Mouse (Mus musculus) liver, postnatal 0 days (tissue): ENCODE results near the gene Cidec.

Experiments used
- CTCF ChIP-seq: sonication (generic); IDR thresholded peaks from 2 replicates; pipeline ENCODE4 v1.5.1; 2016; ENCODE audit warnings: antibody characterized with exemption, low read depth
- EP300 ChIP-seq: IDR thresholded peaks from 2 replicates; pipeline ENCODE4 v1.6.1; 2016; ENCODE audit warnings: antibody characterized with exemption, low read depth, mild to moderate bottlenecking

DNA sequence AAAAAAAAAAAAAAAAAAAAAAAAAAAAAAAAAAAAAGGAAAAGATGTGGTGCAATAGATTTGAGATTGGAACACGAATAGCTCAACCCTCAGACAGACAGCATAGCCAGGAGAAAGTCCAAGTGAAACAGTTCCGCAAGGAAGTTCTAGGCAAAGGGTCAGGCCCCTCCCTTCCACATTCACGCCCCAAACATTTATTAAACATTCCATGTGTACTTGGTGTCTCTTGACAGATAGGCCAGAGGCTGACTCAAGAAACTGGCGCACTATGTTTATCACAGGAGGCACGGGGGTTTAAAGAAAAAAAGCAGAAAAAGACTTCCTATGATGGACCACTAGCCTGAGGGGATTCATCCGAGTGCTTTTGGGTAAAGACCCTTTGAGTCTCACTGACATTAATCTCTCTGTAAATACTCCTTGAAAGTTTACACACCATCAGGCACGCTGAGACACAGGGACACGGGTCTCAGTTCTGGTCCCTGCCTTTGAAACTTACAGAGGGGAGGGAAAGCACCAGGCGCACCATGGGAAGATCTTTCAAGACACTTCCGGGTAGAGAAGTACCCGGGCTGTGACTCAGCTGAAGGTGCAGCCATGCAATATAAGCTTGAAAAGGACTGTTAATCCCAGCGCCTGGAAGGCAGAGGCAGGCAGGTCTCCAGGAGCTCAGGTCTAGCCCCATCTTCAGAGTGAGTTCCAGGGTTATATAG is 3.3 kb upstream of the Cidec start:
- TF ChIP-seq CTCF: no peak
- TF ChIP-seq EP300: no peak
